Mouse (Mus musculus) thymus, postnatal 14 days (tissue): ENCODE data around the gene Capn5.
A peak's percentile ranks its signal among the peaks of the same experiment; 100 is the strongest.

Source experiments
- DNase-seq: peaks from one replicate; pipeline ENCODE4 v3.0.0; 2021

The Capn5 gene

GRCm38 (mm10) chr7:98147766-98148165, 30.3 kb downstream of the Capn5 start:
- no peak for DNase-seq

GRCm38 (mm10) chr7:98146447-98146845, 31.6 kb downstream of the Capn5 start:
- DNase-seq, result no peak

- DNase-seq, result no peak
These were observed 32.1 kb downstream of the Capn5 start for GRCm38 (mm10) chr7:98145842-98146446.

GRCm38 (mm10) chr7:98145402-98145801, 32.7 kb downstream of the Capn5 start, which contains the start of gene Omp:
Omp (minus strand) TSS chr7:98145502.
- DNase-seq, result no peak

GRCm38 (mm10) chr7:98142648-98143047, 35.4 kb downstream of the Capn5 start:
- DNase-seq, result no peak

GRCm38 (mm10) chr7:98142247-98142646, 35.8 kb downstream of the Capn5 start:
- DNase-seq, result no peak

- peak; percentile 52 for DNase-seq
These were observed 36.9 kb downstream of the Capn5 start for GRCm38 (mm10) chr7:98141206-98141605.

- DNase-seq, result no peak
These were observed 37.5 kb downstream of the Capn5 start for GRCm38 (mm10) chr7:98140597-98140996.

- no peak for DNase-seq
These were observed 38.9 kb downstream of the Capn5 start for GRCm38 (mm10) chr7:98139216-98139615.

- no peak for DNase-seq
These were observed 40.1 kb downstream of the Capn5 start for GRCm38 (mm10) chr7:98137995-98138394.

- DNase-seq, result no peak
These were observed 40.5 kb downstream of the Capn5 start for GRCm38 (mm10) chr7:98137583-98137982.

GRCm38 (mm10) chr7:98131751-98132150, 46.3 kb downstream of the Capn5 start:
- no peak for DNase-seq

- DNase-seq, result peak; percentile 64
These were observed 52.6 kb downstream of the Capn5 start for GRCm38 (mm10) chr7:98125473-98125872.

- DNase-seq, result no peak
These were observed 53.4 kb downstream of the Capn5 start for GRCm38 (mm10) chr7:98124701-98125100.

- no peak for DNase-seq
These were observed 56.4 kb downstream of the Capn5 start for GRCm38 (mm10) chr7:98121673-98122072.

GRCm38 (mm10) chr7:98121241-98121640, 56.8 kb downstream of the Capn5 start:
- DNase-seq, result no peak

GRCm38 (mm10) chr7:98120325-98120724, 57.7 kb downstream of the Capn5 start:
- peak; percentile 78 for DNase-seq

GRCm38 (mm10) chr7:98119961-98120232, 58.2 kb downstream of the Capn5 start:
- no peak for DNase-seq

- no peak for DNase-seq
These were observed 58.7 kb downstream of the Capn5 start, which contains the start of gene Myo7a for GRCm38 (mm10) chr7:98119179-98119960. Myo7a (minus strand) TSS chr7:98119524.

GRCm38 (mm10) chr7:98117012-98117660, 60.9 kb downstream of the Capn5 start:
- DNase-seq, result no peak

GRCm38 (mm10) chr7:98114656-98115055, 63.4 kb downstream of the Capn5 start:
- DNase-seq, result no peak

GRCm38 (mm10) chr7:98111233-98111632, 66.8 kb downstream of the Capn5 start:
- no peak for DNase-seq

GRCm38 (mm10) chr7:98109771-98110170, 68.3 kb downstream of the Capn5 start:
- DNase-seq, result no peak
